Mouse (Mus musculus) CH12.LX (cell line): ENCODE measurements around the gene Gria2. TPM values are rescaled to one million over a fixed set of nuclear protein-coding genes. Genes with fewer than 3 reads are reported as not detected.

Source experiments
- DNase-seq: peaks from one replicate; pipeline ENCODE4 v3.0.0-alpha.2; 2013; ENCODE audit errors: extremely low read depth
- H3K27ac ChIP-seq: 2 replicates; pipeline ENCODE4 v1.5.1; 2012; ENCODE audit warnings: low read depth, mild to moderate bottlenecking, control low read depth, moderate library complexity; ENCODE audit not compliant: insufficient read depth
- H3K27me3 ChIP-seq: replicated peaks from 2 replicates; pipeline ENCODE3; 2012; ENCODE audit warnings: inconsistent platforms
- H3K36me3 ChIP-seq, 2 experiments: replicated peaks in 1 of 2; 2 replicates each; pipeline versions ENCODE3 to v1.6.1; 2012; ENCODE audit warnings: inconsistent platforms in 1 of 2, low read length in 1 of 2, mild to moderate bottlenecking in 1 of 2, mixed read lengths in 1 of 2, moderate library complexity in 1 of 2; ENCODE audit not compliant: control insufficient read depth in 1 of 2, insufficient read depth in 1 of 2
- H3K4me1 ChIP-seq, 2 experiments: 2 replicates each; pipeline ENCODE4 v1.6.1; 2012; ENCODE audit warnings: inconsistent platforms in 1 of 2, moderate library complexity in 1 of 2; ENCODE audit not compliant: insufficient read depth in 2 of 2, control insufficient read depth in 1 of 2
- H3K4me2 ChIP-seq: 2 replicates; pipeline ENCODE4 v1.6.1; 2012; ENCODE audit warnings: low read depth, mild to moderate bottlenecking, control low read depth; ENCODE audit not compliant: poor library complexity, insufficient read depth, severe bottlenecking
- H3K4me3 ChIP-seq, 3 experiments: fragments of 150-350 bp in 1 of 3; sonication (generic) in 1 of 3; replicated peaks in 1 of 3; 2 replicates each; pipeline versions ENCODE3 to v1.5.1; 2011 to 2012; ENCODE audit warnings: low read depth in 2 of 3, low read length in 2 of 3, mild to moderate bottlenecking in 2 of 3, moderate library complexity in 2 of 3, control low read depth in 1 of 3, improper control_type of control experiment in 1 of 3, inconsistent platforms in 1 of 3, mixed read lengths in 1 of 3; ENCODE audit not compliant: poor library complexity in 1 of 3
- H3K79me2 ChIP-seq: replicated peaks from 2 replicates; pipeline ENCODE4 v1.6.1; 2012; ENCODE audit warnings: mild to moderate bottlenecking, moderate library complexity; ENCODE audit not compliant: control insufficient read depth, poor library complexity, insufficient read depth, severe bottlenecking; ENCODE audit errors: extremely low read depth
- H3K9ac ChIP-seq: 2 replicates; pipeline ENCODE4 v1.6.1; 2012; ENCODE audit warnings: low read depth, mild to moderate bottlenecking, control low read depth, moderate library complexity; ENCODE audit not compliant: insufficient read depth
- H3K9me3 ChIP-seq: replicated peaks from 2 replicates; pipeline ENCODE3; 2012; ENCODE audit warnings: low read length, inconsistent platforms, mixed read lengths
- CHD1 ChIP-seq: IDR thresholded peaks from 2 replicates; pipeline ENCODE4 v1.6.1; 2012; ENCODE audit warnings: low read depth, low read length, improper control_type of control experiment, inconsistent platforms
- CHD2 ChIP-seq: IDR thresholded peaks from 2 replicates; pipeline ENCODE4 v1.6.1; 2011; ENCODE audit warnings: low read length, improper control_type of control experiment
- ELF1 ChIP-seq: IDR thresholded peaks from 2 replicates; pipeline ENCODE4 v1.6.1; 2014; ENCODE audit warnings: low read depth, mild to moderate bottlenecking, inconsistent platforms, low read length, improper control_type of control experiment
- EP300 ChIP-seq: IDR thresholded peaks from 2 replicates; pipeline ENCODE4 v1.6.1; 2011; ENCODE audit warnings: low read length, improper control_type of control experiment
- GABPA ChIP-seq: IDR thresholded peaks from 2 replicates; pipeline ENCODE4 v1.6.1; 2012; ENCODE audit warnings: low read depth, low read length, improper control_type of control experiment, inconsistent platforms; ENCODE audit not compliant: insufficient replicate concordance
- HCFC1 ChIP-seq: IDR thresholded peaks from 2 replicates; pipeline ENCODE4 v1.6.1; 2012; ENCODE audit warnings: low read depth, mild to moderate bottlenecking, inconsistent platforms, low read length, improper control_type of control experiment
- IRF4 ChIP-seq: IDR thresholded peaks from 2 replicates; pipeline ENCODE4 v1.6.1; 2014; ENCODE audit warnings: low read depth, mild to moderate bottlenecking, inconsistent platforms, low read length, improper control_type of control experiment
- JUN ChIP-seq: IDR thresholded peaks from 2 replicates; pipeline ENCODE4 v1.6.1; 2011; ENCODE audit warnings: low read depth, mild to moderate bottlenecking, low read length, improper control_type of control experiment, moderate library complexity; ENCODE audit not compliant: insufficient read depth
- KAT2A ChIP-seq: IDR thresholded peaks from 2 replicates; pipeline ENCODE4 v1.6.1; 2012; ENCODE audit warnings: low read length, improper control_type of control experiment, inconsistent platforms; ENCODE audit not compliant: insufficient replicate concordance
- MAFK ChIP-seq: IDR thresholded peaks from 2 replicates; pipeline ENCODE4 v1.6.1; 2011; ENCODE audit warnings: low read length, improper control_type of control experiment; ENCODE audit not compliant: insufficient replicate concordance
- MAX ChIP-seq: IDR thresholded peaks from 2 replicates; pipeline ENCODE4 v1.6.1; 2011; ENCODE audit warnings: low read length, improper control_type of control experiment
- MXI1 ChIP-seq: IDR thresholded peaks from 2 replicates; pipeline ENCODE4 v1.6.1; 2011; ENCODE audit warnings: mild to moderate bottlenecking, low read depth, low read length, improper control_type of control experiment
- MYC ChIP-seq: IDR thresholded peaks from 2 replicates; pipeline ENCODE4 v1.6.1; 2011; ENCODE audit warnings: low read depth, mild to moderate bottlenecking, improper control_type of control experiment, low read length
- NRF1 ChIP-seq: IDR thresholded peaks from 2 replicates; pipeline ENCODE4 v1.6.1; 2014; ENCODE audit warnings: low read depth, mild to moderate bottlenecking, inconsistent platforms, low read length, improper control_type of control experiment, moderate library complexity
- POLR2A ChIP-seq: IDR thresholded peaks from 2 replicates; pipeline ENCODE4 v1.6.1; 2011; ENCODE audit warnings: low read depth, mild to moderate bottlenecking, improper control_type of control experiment, low read length
- POLR2AphosphoS2 ChIP-seq: IDR thresholded peaks from 2 replicates; pipeline ENCODE4 v1.6.1; 2011; ENCODE audit warnings: low read depth, low read length, improper control_type of control experiment
- RAD21 ChIP-seq: IDR thresholded peaks from 2 replicates; pipeline ENCODE4 v1.6.1; 2011; ENCODE audit warnings: low read depth, mild to moderate bottlenecking, low read length, improper control_type of control experiment, moderate library complexity
- RCOR1 ChIP-seq: conservative IDR thresholded peaks from 2 replicates; pipeline ENCODE4 v1.6.1; 2012; ENCODE audit warnings: low read depth, mild to moderate bottlenecking, inconsistent platforms, low read length, improper control_type of control experiment
- TCF12 ChIP-seq: IDR thresholded peaks from 2 replicates; pipeline ENCODE4 v1.6.1; 2014; ENCODE audit warnings: low read depth, mild to moderate bottlenecking, inconsistent platforms, low read length, improper control_type of control experiment
- UBTF ChIP-seq: IDR thresholded peaks from 2 replicates; pipeline ENCODE4 v1.6.1; 2012; ENCODE audit warnings: low read depth, mild to moderate bottlenecking, inconsistent platforms, low read length, improper control_type of control experiment, moderate library complexity
- ZC3H11A ChIP-seq: IDR thresholded peaks from 2 replicates; pipeline ENCODE4 v1.6.1; 2012; ENCODE audit warnings: low read depth, mild to moderate bottlenecking, inconsistent platforms, low read length, improper control_type of control experiment
- ZKSCAN1 ChIP-seq: IDR thresholded peaks from 2 replicates; pipeline ENCODE4 v1.6.1; 2012; ENCODE audit warnings: low read depth, inconsistent platforms, low read length, improper control_type of control experiment, borderline replicate concordance
- ZNF384 ChIP-seq: IDR thresholded peaks from 2 replicates; pipeline ENCODE4 v1.6.1; 2012; ENCODE audit warnings: low read depth, low read length, improper control_type of control experiment, inconsistent platforms
- dilution Hi-C: fragments of 300-500 bp; cut with MboI; formaldehyde crosslinking; loops from 2 replicates; pipeline ENCODE4 v1.14.3; 2020; ENCODE audit warnings: low sequenced_read_pairs; ENCODE audit not compliant: extremely low pct_unique_long_range_greater_than_20kb, extremely low pct_ligation_motif_present
- in situ Hi-C: fragments of 300-500 bp; cut with MboI; formaldehyde crosslinking; loops from 3 replicates; pipeline ENCODE4 v1.14.3; 2019; ENCODE audit warnings: low sequenced_read_pairs, low pct_ligation_motif_present, low pct_unique_long_range_greater_than_20kb, mixed read lengths
- polyA plus RNA-seq: library from polyadenylated mRNA; unstranded; fragments of >175 nt; gene quantifications from 2 replicates; pipeline ENCODE4 v1.2.1, GENCODE M21; 2012; ENCODE audit warnings: low read depth; ENCODE audit not compliant: insufficient read length
- total RNA-seq, 2 experiments: library from RNA; depleted of rRNA; stranded (reverse); fragments of 300-350 nt in 1 of 2; fragments of >200 nt in 1 of 2; gene quantifications; 2 replicates each; pipeline ENCODE4 v1.2.3; 2012 to 2014

Gene Gria2
- total and polyA plus RNA-seq, 3 experiments: not detected

GRCm38 (mm10) chr3:80796764-80797163 is 5.9 kb downstream of the Gria2 start:
- dilution Hi-C loops (no loop called here), in situ Hi-C loops (no loop called here)
- Histone ChIP-seq H3K36me3 (no peaks in the 10 kb centered on the region), H3K27ac (no peak overlapping the region), H3K4me3 (no peak overlapping the region)
- TF ChIP-seq EP300 (no peak), IRF4 (no peak), ZNF384 (no peak), POLR2AphosphoS2 (no peak), MYC (no peak), MAX (no peak), ELF1 (no peak), MXI1 (no peak), RAD21 (no peak), ZC3H11A (no peak), POLR2A (no peak), CHD1 (no peak), HCFC1 (no peak), RCOR1 (no peak), ZKSCAN1 (no peak), CHD2 (no peak), UBTF (no peak), MAFK (no peak)
- TF ChIP-seq, all 38 proteins: peak for 0
- Histone ChIP-seq H3K4me1 (no peaks in the 10 kb centered on the region), H3K27me3 (no peaks in the 10 kb centered on the region), H3K4me2 (no peak overlapping the region), H3K9ac (no peak overlapping the region), H3K9me3 (no peaks in the 10 kb centered on the region), H3K79me2 (no peaks in the 10 kb centered on the region)
- no peak for DNase-seq

- no peak overlapping the region for H3K9ac ChIP-seq
- in situ Hi-C loops (no loop called here), dilution Hi-C loops (no loop called here)
- no peak overlapping the region for H3K27ac ChIP-seq
- DNase-seq: no peak
- no peaks in the 10 kb centered on the region for H3K79me2 ChIP-seq
- H3K27me3 ChIP-seq: no peaks in the 10 kb centered on the region
- no peak overlapping the region for H3K4me2 ChIP-seq
- no peaks in the 10 kb centered on the region for H3K36me3 ChIP-seq
- no peak overlapping the region for H3K4me3 ChIP-seq
- no peak for TF ChIP-seq RAD21
- TF ChIP-seq CHD1: no peak
- TF ChIP-seq JUN: no peak
- no peak for TF ChIP-seq TCF12
- TF ChIP-seq GABPA: no peak
- TF ChIP-seq IRF4: no peak
- no peak for TF ChIP-seq POLR2AphosphoS2
- TF ChIP-seq NRF1: no peak
- TF ChIP-seq MAX: no peak
- no peak for TF ChIP-seq POLR2A
- no peak for TF ChIP-seq KAT2A
- no peaks in the 10 kb centered on the region for H3K9me3 ChIP-seq
- H3K4me1 ChIP-seq: no peaks in the 10 kb centered on the region
These were observed 7.4 kb downstream of the Gria2 start for GRCm38 (mm10) chr3:80795284-80795683.
